Mouse (Mus musculus): ENCODE measurements at regions not wholly inside any gene's neighbourhood (a gene's known extent, or its start where the extent isn't known, plus 50 kb on each side); places are given as distances from the start of the nearest gene placed in this dataset.
"Not testable (repeated sequence)": the region's sequence is repeated elsewhere in the genome, so short reads cannot be mapped to it uniquely, and the experiment has no call there.

DNA sequence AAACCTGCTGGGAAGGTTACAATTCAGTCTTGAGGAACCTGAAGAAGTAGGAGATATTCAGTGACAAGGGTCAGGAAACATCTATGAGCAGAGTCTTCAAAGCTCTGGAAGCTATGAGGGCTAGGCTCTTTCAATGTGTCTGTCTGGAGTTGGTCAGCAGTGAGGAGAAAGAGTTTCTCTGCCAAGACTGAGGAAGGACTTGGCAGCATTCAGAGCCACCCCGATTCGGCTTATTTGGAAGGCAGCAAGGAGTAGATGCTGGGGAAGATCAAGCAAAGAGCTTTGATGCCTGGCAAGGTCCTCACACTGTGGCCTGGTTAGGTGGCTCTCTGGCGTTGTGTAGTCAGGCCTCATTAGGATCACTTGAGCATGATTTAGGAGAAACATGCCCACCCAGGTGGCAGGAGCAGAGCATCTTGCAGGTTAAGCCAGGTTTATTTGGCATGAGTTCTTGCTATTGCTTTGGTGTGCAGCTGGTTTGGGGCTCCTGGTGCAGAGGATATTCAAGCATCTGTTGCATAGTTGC is 145.2 kb upstream of the Ube2e1 start:
- WGBS = 79% methylated on average over 3 of the region's 3 CpGs
- ATAC-seq (ENCODE audit: insufficient number of reproducible peaks, low FRiP score, low TSS enrichment, low read depth) (no peak), DNase-seq (ENCODE audit: low spot score) (no peak)
- Histone ChIP-seq H3K36me3 (ENCODE audit: control insufficient read depth, insufficient read depth, low read length) (no peaks in the 10 kb centered on the region), H3K9me3 (ENCODE audit: control insufficient read depth, low read length) (no peaks in the 10 kb centered on the region), H3K4me1 (ENCODE audit: control insufficient read depth, insufficient read depth, low read length) (no peaks in the 10 kb centered on the region), H3K27ac (replicated peaks; ENCODE audit: low read depth, low read length) (no peak overlapping the region), H3K4me3 (ENCODE audit: low read depth, low read length) (no peak overlapping the region), H3K9ac (ENCODE audit: low read length) (no peak overlapping the region), H3K4me2 (ENCODE audit: low read depth, severe bottlenecking) (no peak overlapping the region), H3K27me3 (ENCODE audit: control insufficient read depth, insufficient read depth, low read length) (no peaks in the 10 kb centered on the region)

- DNase-seq (ENCODE audit: low spot score) (no peak), ATAC-seq (ENCODE audit: insufficient number of reproducible peaks, low FRiP score, low TSS enrichment, low read depth) (no peak)
- Histone ChIP-seq H3K27ac (replicated peaks; ENCODE audit: low read depth, low read length) (no peak overlapping the region), H3K4me3 (ENCODE audit: low read depth, low read length) (no peak overlapping the region), H3K4me1 (ENCODE audit: control insufficient read depth, insufficient read depth, low read length) (no peaks in the 10 kb centered on the region), H3K36me3 (ENCODE audit: control insufficient read depth, insufficient read depth, low read length) (no peaks in the 10 kb centered on the region), H3K9me3 (ENCODE audit: control insufficient read depth, low read length) (no peaks in the 10 kb centered on the region), H3K27me3 (ENCODE audit: control insufficient read depth, insufficient read depth, low read length) (no peaks in the 10 kb centered on the region), H3K9ac (ENCODE audit: low read length) (no peak overlapping the region), H3K4me2 (ENCODE audit: low read depth, severe bottlenecking) (no peak overlapping the region)
- WGBS = 83% methylated on average over 3 of the region's 3 CpGs
Measured at GRCm38 (mm10) chr14:18468611-18469010, 137.0 kb upstream of the Ube2e1 start.

DNA sequence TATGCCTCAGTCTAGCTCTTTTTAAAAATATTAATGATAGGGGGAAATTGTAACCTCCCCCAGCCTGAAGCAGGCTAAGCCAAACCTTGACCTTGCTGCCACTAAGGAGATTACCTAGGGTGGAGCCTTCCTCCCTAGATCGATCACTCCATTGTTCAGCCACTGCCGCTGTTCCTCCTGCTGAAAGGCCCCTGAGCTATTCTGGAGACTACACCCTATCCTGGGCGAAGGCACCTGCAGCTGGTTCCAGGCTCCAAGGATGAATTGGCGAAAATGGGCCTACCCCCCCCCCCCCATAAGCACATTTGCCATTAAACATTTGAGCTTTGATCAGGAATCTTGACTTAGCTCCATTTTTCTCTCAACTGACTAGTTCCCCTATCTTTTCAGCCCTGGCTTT is 135.2 kb upstream of the Ube2e1 start:
- H3K9me3 ChIP-seq (ENCODE audit: control insufficient read depth, low read length); H3K36me3 ChIP-seq (ENCODE audit: control insufficient read depth, insufficient read depth, low read length); H3K4me3 ChIP-seq (ENCODE audit: low read depth, low read length); ATAC-seq (ENCODE audit: insufficient number of reproducible peaks, low FRiP score, low TSS enrichment, low read depth); DNase-seq (ENCODE audit: low spot score); H3K4me1 ChIP-seq (ENCODE audit: control insufficient read depth, insufficient read depth, low read length); H3K27me3 ChIP-seq (ENCODE audit: control insufficient read depth, insufficient read depth, low read length); H3K4me2 ChIP-seq (ENCODE audit: low read depth, severe bottlenecking); H3K9ac ChIP-seq (ENCODE audit: low read length); H3K27ac ChIP-seq (replicated peaks; ENCODE audit: low read depth, low read length): not testable (repeated sequence)
- 80% methylated on average over 4 of the region's 4 CpGs for WGBS

GRCm38 (mm10) chr14:18464199-18464598 is 132.5 kb upstream of the Ube2e1 start:
- H3K4me3 ChIP-seq (ENCODE audit: low read depth, low read length); H3K4me1 ChIP-seq (ENCODE audit: control insufficient read depth, insufficient read depth, low read length); H3K27me3 ChIP-seq (ENCODE audit: control insufficient read depth, insufficient read depth, low read length); H3K9me3 ChIP-seq (ENCODE audit: control insufficient read depth, low read length); H3K27ac ChIP-seq (replicated peaks; ENCODE audit: low read depth, low read length); H3K9ac ChIP-seq (ENCODE audit: low read length); H3K4me2 ChIP-seq (ENCODE audit: low read depth, severe bottlenecking); H3K36me3 ChIP-seq (ENCODE audit: control insufficient read depth, insufficient read depth, low read length); ATAC-seq (ENCODE audit: insufficient number of reproducible peaks, low FRiP score, low TSS enrichment, low read depth); DNase-seq (ENCODE audit: low spot score): not testable (repeated sequence)
- WGBS = 25% methylated on average over 5 of the region's 5 CpGs

GRCm38 (mm10) chr14:18463230-18463873 is 131.7 kb upstream of the Ube2e1 start:
- H3K4me3 ChIP-seq (ENCODE audit: low read depth, low read length) = no peak overlapping the region
- ATAC-seq (ENCODE audit: insufficient number of reproducible peaks, low FRiP score, low TSS enrichment, low read depth) = no peak
- no peak overlapping the region for H3K4me2 ChIP-seq (ENCODE audit: low read depth, severe bottlenecking)

DNA sequence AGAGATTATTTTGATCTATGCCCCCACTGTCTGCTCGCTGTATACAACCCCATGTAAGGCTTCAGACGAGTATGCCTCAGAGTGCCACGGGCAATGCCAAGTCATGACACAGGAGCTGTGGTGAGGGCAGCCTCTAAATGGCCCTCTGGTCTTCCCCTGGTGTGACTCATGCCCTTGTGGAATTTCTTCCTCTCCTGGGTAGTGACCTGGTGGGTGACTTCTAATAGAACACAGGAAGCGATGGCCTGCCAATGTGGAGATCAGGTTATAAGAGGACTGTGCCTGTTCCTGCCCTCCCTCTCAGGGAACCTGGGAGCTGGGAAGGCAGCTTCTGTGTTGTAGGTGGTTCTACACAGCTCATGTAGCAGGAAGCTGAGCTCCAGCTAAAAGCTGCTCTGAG is 130.7 kb upstream of the Ube2e1 start:
- Histone ChIP-seq H3K4me2 (ENCODE audit: low read depth, severe bottlenecking) (no peak overlapping the region), H3K36me3 (ENCODE audit: control insufficient read depth, insufficient read depth, low read length) (no peaks in the 10 kb centered on the region), H3K4me1 (ENCODE audit: control insufficient read depth, insufficient read depth, low read length) (no peaks in the 10 kb centered on the region), H3K9me3 (ENCODE audit: control insufficient read depth, low read length) (no peaks in the 10 kb centered on the region), H3K27me3 (ENCODE audit: control insufficient read depth, insufficient read depth, low read length) (no peaks in the 10 kb centered on the region), H3K27ac (replicated peaks; ENCODE audit: low read depth, low read length) (no peak overlapping the region), H3K4me3 (ENCODE audit: low read depth, low read length) (no peak overlapping the region), H3K9ac (ENCODE audit: low read length) (no peak overlapping the region)
- DNase-seq (ENCODE audit: low spot score) (no peak), ATAC-seq (ENCODE audit: insufficient number of reproducible peaks, low FRiP score, low TSS enrichment, low read depth) (no peak)
- 81% methylated on average over 4 of the region's 4 CpGs for WGBS

More at GRCm38 (mm10) chr14:18463230-18463873, 131.7 kb upstream of the Ube2e1 start:
- Histone ChIP-seq H3K9ac (ENCODE audit: low read length) (no peak overlapping the region), H3K4me1 (ENCODE audit: control insufficient read depth, insufficient read depth, low read length) (no peaks in the 10 kb centered on the region), H3K9me3 (ENCODE audit: control insufficient read depth, low read length) (no peaks in the 10 kb centered on the region), H3K27ac (replicated peaks; ENCODE audit: low read depth, low read length) (no peak overlapping the region), H3K27me3 (ENCODE audit: control insufficient read depth, insufficient read depth, low read length) (no peaks in the 10 kb centered on the region), H3K36me3 (ENCODE audit: control insufficient read depth, insufficient read depth, low read length) (no peaks in the 10 kb centered on the region)
- 44% methylated on average over 14 of the region's 14 CpGs for WGBS
- DNase-seq (ENCODE audit: low spot score) = no peak

- no peak overlapping the region for H3K4me2 ChIP-seq (ENCODE audit: low read depth, severe bottlenecking)
- no peak for ATAC-seq (ENCODE audit: insufficient number of reproducible peaks, low FRiP score, low TSS enrichment, low read depth)
- H3K9ac ChIP-seq (ENCODE audit: low read length) = no peak overlapping the region
- no peak overlapping the region for H3K27ac ChIP-seq (replicated peaks; ENCODE audit: low read depth, low read length)
- no peak overlapping the region for H3K4me3 ChIP-seq (ENCODE audit: low read depth, low read length)
- H3K9me3 ChIP-seq (ENCODE audit: control insufficient read depth, low read length) = no peaks in the 10 kb centered on the region
- WGBS = 65% methylated on average over 1 of the region's 1 CpGs
- no peaks in the 10 kb centered on the region for H3K4me1 ChIP-seq (ENCODE audit: control insufficient read depth, insufficient read depth, low read length)
- H3K27me3 ChIP-seq (ENCODE audit: control insufficient read depth, insufficient read depth, low read length) = no peaks in the 10 kb centered on the region
- no peaks in the 10 kb centered on the region for H3K36me3 ChIP-seq (ENCODE audit: control insufficient read depth, insufficient read depth, low read length)
- DNase-seq (ENCODE audit: low spot score) = no peak
Measured at GRCm38 (mm10) chr14:18448666-18449065, 117.0 kb upstream of the Ube2e1 start.

DNA sequence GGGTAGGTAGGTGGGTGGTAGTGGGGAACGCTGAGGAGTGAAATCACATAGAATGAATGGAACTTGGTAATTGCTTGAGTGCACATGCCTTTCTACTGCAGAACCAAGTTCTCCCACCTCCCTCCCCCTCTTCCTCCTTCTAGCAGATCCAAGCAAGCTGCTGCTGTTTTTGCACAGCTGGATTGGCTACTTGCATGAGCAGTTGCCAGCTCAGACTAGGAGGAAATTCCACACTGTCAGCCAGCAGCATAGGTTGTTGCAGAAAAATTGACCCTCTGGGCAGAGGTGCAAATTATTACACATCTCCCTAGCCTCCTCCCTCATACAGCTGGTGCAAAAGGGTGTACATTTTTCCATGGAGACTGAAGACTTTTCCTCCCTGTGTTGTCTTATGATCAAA is 112.8 kb upstream of the Ube2e1 start:
- Histone ChIP-seq H3K27me3 (ENCODE audit: control insufficient read depth, insufficient read depth, low read length) (no peaks in the 10 kb centered on the region), H3K9me3 (ENCODE audit: control insufficient read depth, low read length) (no peaks in the 10 kb centered on the region), H3K9ac (ENCODE audit: low read length) (no peak overlapping the region), H3K27ac (replicated peaks; ENCODE audit: low read depth, low read length) (no peak overlapping the region), H3K4me1 (ENCODE audit: control insufficient read depth, insufficient read depth, low read length) (no peaks in the 10 kb centered on the region), H3K4me2 (ENCODE audit: low read depth, severe bottlenecking) (no peak overlapping the region), H3K36me3 (ENCODE audit: control insufficient read depth, insufficient read depth, low read length) (no peaks in the 10 kb centered on the region), H3K4me3 (ENCODE audit: low read depth, low read length) (no peak overlapping the region)
- DNase-seq (ENCODE audit: low spot score) (no peak), ATAC-seq (ENCODE audit: insufficient number of reproducible peaks, low FRiP score, low TSS enrichment, low read depth) (no peak)
- WGBS = 73% methylated on average over 1 of the region's 1 CpGs

DNA sequence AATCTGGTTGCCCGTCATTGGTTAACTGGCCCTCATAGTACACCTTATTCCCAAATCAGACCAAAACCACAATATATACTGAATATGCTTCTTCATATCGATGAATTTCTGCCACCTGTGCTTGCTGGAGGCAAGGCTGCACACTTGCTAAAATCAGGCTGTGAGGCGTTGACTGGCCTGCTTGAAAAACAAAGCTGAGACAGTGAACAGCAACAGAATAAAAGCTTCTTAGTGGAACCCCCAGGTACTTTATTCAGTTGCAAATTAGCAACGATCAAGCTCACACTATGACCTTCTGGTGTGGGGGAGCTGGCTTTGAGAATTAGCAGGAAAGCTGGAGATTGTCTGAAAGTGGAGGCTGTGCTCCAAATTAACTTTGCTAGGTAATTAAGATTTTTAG is 97.3 kb upstream of the Ube2e1 start:
- not testable (repeated sequence) for H3K27me3 ChIP-seq (ENCODE audit: control insufficient read depth, insufficient read depth, low read length); H3K4me3 ChIP-seq (ENCODE audit: low read depth, low read length); H3K9ac ChIP-seq (ENCODE audit: low read length); ATAC-seq (ENCODE audit: insufficient number of reproducible peaks, low FRiP score, low TSS enrichment, low read depth); H3K4me2 ChIP-seq (ENCODE audit: low read depth, severe bottlenecking); DNase-seq (ENCODE audit: low spot score); H3K9me3 ChIP-seq (ENCODE audit: control insufficient read depth, low read length); H3K27ac ChIP-seq (replicated peaks; ENCODE audit: low read depth, low read length); H3K36me3 ChIP-seq (ENCODE audit: control insufficient read depth, insufficient read depth, low read length); H3K4me1 ChIP-seq (ENCODE audit: control insufficient read depth, insufficient read depth, low read length)
- 57% methylated on average over 4 of the region's 4 CpGs for WGBS

Measured in limb, embryonic 11.5 days (tissue).